8 mouse cellular contexts compared by ENCODE assay signal in the genomic region with DNA sequence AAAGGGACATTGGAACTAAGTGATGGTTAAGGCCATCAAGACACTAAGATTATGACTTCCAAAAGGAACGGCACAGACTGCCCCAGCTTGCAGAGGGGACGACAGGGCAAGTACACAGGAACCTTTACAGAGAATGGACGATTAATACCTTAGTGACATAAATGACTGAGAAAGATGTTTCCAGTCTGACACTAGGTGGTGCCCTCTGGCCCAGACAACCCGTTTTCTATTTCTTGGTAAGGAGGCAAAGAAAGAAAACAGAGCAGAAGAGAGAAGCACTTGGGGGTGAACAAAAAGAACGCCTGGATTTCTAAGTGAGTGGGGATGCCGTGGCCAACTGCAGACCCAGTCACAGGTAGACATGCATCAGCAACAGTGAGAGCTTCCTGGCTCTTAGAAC. TPM values are rescaled to one million over a fixed set of nuclear protein-coding genes. Genes with fewer than 3 reads are reported as not detected.
DNase-seq lines count a peak whose midpoint lies in the region; ATAC-seq and TF ChIP-seq lines count a peak whose summit lies in the region.

No protein-coding gene starts in this region.

- H3K4me2 ChIP-seq in embryonic facial prominence, embryonic 12.5 days (replicated peaks): peak overlapping the region; percentile 60
- no peak overlapping the region for H3K4me2 ChIP-seq in hindbrain, embryonic 11.5 days (replicated peaks; ENCODE audit: low read depth, low read length)
- H3K4me2 ChIP-seq in limb, embryonic 13.5 days (replicated peaks): peak overlapping the region; percentile 73
- peak overlapping the region; percentile 81 for H3K4me2 ChIP-seq in midbrain, embryonic 13.5 days (replicated peaks)
- peak overlapping the region; percentile 8; the same call in 1 of the 2 replicates for H3K4me2 ChIP-seq in stomach, postnatal 0 days (replicated peaks; ENCODE audit: low read depth)

- peak; percentile 39 for DNase-seq in hindbrain, embryonic 11.5 days (ENCODE audit: low spot score)
- DNase-seq in stomach, postnatal 0 days (ENCODE audit: low spot score): peak; percentile 30
- no peak for DNase-seq in ovary, adult 18-20 months (ENCODE audit: low spot score)

- no peaks in the 10 kb centered on the region for H3K36me3 ChIP-seq in embryonic facial prominence, embryonic 12.5 days
- H3K36me3 ChIP-seq in hindbrain, embryonic 11.5 days (ENCODE audit: control insufficient read depth, insufficient read depth, low read length): no peaks in the 10 kb centered on the region
- no peaks in the 10 kb centered on the region for H3K36me3 ChIP-seq in limb, embryonic 13.5 days
- H3K36me3 ChIP-seq in midbrain, embryonic 13.5 days: no peaks in the 10 kb centered on the region
- H3K36me3 ChIP-seq in stomach, postnatal 0 days (ENCODE audit: control insufficient read depth, insufficient read depth, low read length): no peaks in the 10 kb centered on the region

- WGBS in embryonic facial prominence, embryonic 12.5 days: 33% methylated on average over 6 of the region's 6 CpGs
- 31% methylated on average over 6 of the region's 6 CpGs for WGBS in hindbrain, embryonic 11.5 days
- 29% methylated on average over 6 of the region's 6 CpGs for WGBS in limb, embryonic 13.5 days
- WGBS in midbrain, embryonic 13.5 days: 26% methylated on average over 6 of the region's 6 CpGs
- WGBS in stomach, postnatal 0 days: 23% methylated on average over 6 of the region's 6 CpGs

- ATAC-seq in CD4-positive, CD25-positive, alpha-beta regulatory T cell, adult 4 months: peak; percentile 52
- ATAC-seq in activated CD4-positive, CD25-positive, alpha-beta regulatory T cell, adult 4 months: peak; percentile 37
- no peak for ATAC-seq in embryonic facial prominence, embryonic 12.5 days (ENCODE audit: insufficient number of reproducible peaks, insufficient read depth, low FRiP score, low TSS enrichment)
- ATAC-seq in hindbrain, embryonic 11.5 days (ENCODE audit: low FRiP score): no peak
- ATAC-seq in limb, embryonic 13.5 days (ENCODE audit: low FRiP score, low read depth): no peak
- ATAC-seq in midbrain, embryonic 13.5 days: no peak
- no peak for ATAC-seq in stomach, postnatal 0 days (ENCODE audit: low FRiP score, low TSS enrichment)

- no peak overlapping the region for H3K9ac ChIP-seq in embryonic facial prominence, embryonic 12.5 days
- H3K9ac ChIP-seq in hindbrain, embryonic 11.5 days (ENCODE audit: low read depth, low read length): no peak overlapping the region
- H3K9ac ChIP-seq in limb, embryonic 13.5 days: peak overlapping the region; percentile 27; the same call in 1 of the 2 replicates
- H3K9ac ChIP-seq in midbrain, embryonic 13.5 days (replicated peaks): peak overlapping the region; percentile 44
- peak overlapping the region; percentile 35; the same call in 1 of the 2 replicates for H3K9ac ChIP-seq in stomach, postnatal 0 days (ENCODE audit: low read length)

- H3K4me1 ChIP-seq in embryonic facial prominence, embryonic 12.5 days: peaks cover 28% of the 10 kb centered on the region; the same call in 1 of the 2 replicates
- no peaks in the 10 kb centered on the region; the same call in 1 of the 2 replicates for H3K4me1 ChIP-seq in hindbrain, embryonic 11.5 days (replicated peaks; ENCODE audit: control insufficient read depth, insufficient read depth, low read length)
- peaks cover 29% of the 10 kb centered on the region for H3K4me1 ChIP-seq in limb, embryonic 13.5 days
- peaks cover 43% of the 10 kb centered on the region for H3K4me1 ChIP-seq in midbrain, embryonic 13.5 days (replicated peaks)
- H3K4me1 ChIP-seq in stomach, postnatal 0 days (replicated peaks; ENCODE audit: control insufficient read depth, insufficient read depth): peaks cover 9% of the 10 kb centered on the region

- no peaks in the 10 kb centered on the region for H3K27me3 ChIP-seq in embryonic facial prominence, embryonic 12.5 days
- H3K27me3 ChIP-seq in hindbrain, embryonic 11.5 days (ENCODE audit: control insufficient read depth, insufficient read depth, low read length): no peaks in the 10 kb centered on the region
- H3K27me3 ChIP-seq in limb, embryonic 13.5 days: no peaks in the 10 kb centered on the region
- H3K27me3 ChIP-seq in midbrain, embryonic 13.5 days: no peaks in the 10 kb centered on the region
- no peaks in the 10 kb centered on the region for H3K27me3 ChIP-seq in stomach, postnatal 0 days (ENCODE audit: control insufficient read depth, insufficient read depth, low read length)

- TF ChIP-seq CTCF in stomach, postnatal 0 days (IDR thresholded peaks at IDR 0.05; ENCODE audit: low read depth): peak; percentile 70

- no peaks in the 10 kb centered on the region for H3K9me3 ChIP-seq in embryonic facial prominence, embryonic 12.5 days
- no peaks in the 10 kb centered on the region for H3K9me3 ChIP-seq in hindbrain, embryonic 11.5 days (ENCODE audit: control insufficient read depth, low read length)
- no peaks in the 10 kb centered on the region for H3K9me3 ChIP-seq in limb, embryonic 13.5 days
- H3K9me3 ChIP-seq in midbrain, embryonic 13.5 days: no peaks in the 10 kb centered on the region
- no peaks in the 10 kb centered on the region for H3K9me3 ChIP-seq in stomach, postnatal 0 days (ENCODE audit: control insufficient read depth, low read length)

- H3K4me3 ChIP-seq in embryonic facial prominence, embryonic 12.5 days: no peak overlapping the region
- no peak overlapping the region for H3K4me3 ChIP-seq in hindbrain, embryonic 11.5 days (ENCODE audit: low read depth, low read length)
- H3K4me3 ChIP-seq in limb, embryonic 13.5 days: no peak overlapping the region
- peak overlapping the region; percentile 87 for H3K4me3 ChIP-seq in midbrain, embryonic 13.5 days (replicated peaks)
- H3K4me3 ChIP-seq in stomach, postnatal 0 days (ENCODE audit: low read depth, low read length): no peak overlapping the region

- no peak overlapping the region for H3K27ac ChIP-seq in embryonic facial prominence, embryonic 12.5 days
- H3K27ac ChIP-seq in hindbrain, embryonic 11.5 days (ENCODE audit: low read depth, low read length): no peak overlapping the region
- H3K27ac ChIP-seq in limb, embryonic 13.5 days: no peak overlapping the region
- 0 out of 2 replicates have a peak overlapping the region, but pooled peaks have one; percentile 6 for H3K27ac ChIP-seq in midbrain, embryonic 13.5 days
- H3K27ac ChIP-seq in stomach, postnatal 0 days (replicated peaks): no peak overlapping the region

- TF ChIP-seq EP300 in stomach, postnatal 0 days (optimal IDR thresholded peaks at IDR 0.05): no peak

RNA-seq across cellular contexts. Expression of a gene that starts 2.2 kb away (rescaled TPM):
- polyA plus RNA-seq in CD4-positive, CD25-positive, alpha-beta regulatory T cell, adult 4 months (2017; shearing (Covaris generic)): 10 to 100 TPM; 12.8 to 17.0 TPM
- 10 to 100 TPM; 15.1 to 15.2 TPM for polyA plus RNA-seq in activated CD4-positive, CD25-positive, alpha-beta regulatory T cell, adult 4 months (2017; shearing (Covaris generic))
- polyA plus RNA-seq in embryonic facial prominence, embryonic 12.5 days (2016; fragmentation: Nextera tagmentation; extraction: Ambion mirVana): 39.2 and 40.5 TPM in 2 replicates
- 27.5 and 31.9 TPM in 2 replicates for polyA plus RNA-seq in hindbrain, embryonic 11.5 days (2014; fragmentation: Nextera tagmentation; extraction: Ambion mirVana)
- polyA plus RNA-seq in limb, embryonic 13.5 days (2015; fragmentation: Nextera tagmentation; extraction: Ambion mirVana): 32.2 and 33.4 TPM in 2 replicates
- 25.6 and 28.5 TPM in 2 replicates for polyA plus RNA-seq in midbrain, embryonic 13.5 days (2015; fragmentation: Nextera tagmentation; extraction: Ambion mirVana)
- polyA plus RNA-seq in stomach, postnatal 0 days (2015; fragmentation: Nextera tagmentation; extraction: Ambion mirVana): 17.2 and 18.1 TPM in 2 replicates

Comparison
In these comparisons a context has a peak if more than half of its experiments do, and no peak if none do; other contexts are left out.
1. ATAC-seq: peak in CD4-positive, CD25-positive, alpha-beta regulatory T cell, adult 4 months (single experiment) and activated CD4-positive, CD25-positive, alpha-beta regulatory T cell, adult 4 months (single experiment); none in embryonic facial prominence, embryonic 12.5 days (single experiment), hindbrain, embryonic 11.5 days (single experiment), limb, embryonic 13.5 days (single experiment), midbrain, embryonic 13.5 days (single experiment) and stomach, postnatal 0 days (single experiment).
2. H3K9ac ChIP-seq: peak in limb, embryonic 13.5 days (single experiment), midbrain, embryonic 13.5 days (single experiment) and stomach, postnatal 0 days (single experiment); none in embryonic facial prominence, embryonic 12.5 days (single experiment) and hindbrain, embryonic 11.5 days (single experiment).